Mouse (Mus musculus): ENCODE results near the gene Hoxa6.

The Hoxa6 gene

DNA sequence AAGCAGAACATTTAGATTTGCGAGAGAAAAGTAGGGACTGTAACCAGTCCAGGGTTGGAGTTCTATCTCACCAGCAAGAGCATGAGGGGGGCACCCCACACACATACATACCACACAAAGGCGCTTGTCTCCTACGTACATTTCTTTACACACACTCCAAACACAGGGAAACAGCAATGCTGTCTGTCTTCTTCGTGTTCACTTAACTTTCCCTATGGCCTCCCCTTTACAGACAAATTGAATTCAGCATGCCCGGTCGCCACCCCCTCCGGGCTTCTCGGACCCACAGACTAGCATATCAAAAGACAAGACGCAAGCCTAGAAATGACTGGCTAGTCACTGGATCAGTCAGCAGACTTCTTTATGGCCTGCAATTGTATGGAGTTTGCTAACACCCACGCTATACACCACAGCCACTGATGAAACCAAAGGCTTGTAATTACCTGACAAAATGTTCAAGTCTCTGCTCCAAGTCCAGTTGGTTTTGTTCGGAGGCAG, 28.3 kb downstream of the Hoxa6 start:
- CTCF ChIA-PET = no interaction called here

DNA sequence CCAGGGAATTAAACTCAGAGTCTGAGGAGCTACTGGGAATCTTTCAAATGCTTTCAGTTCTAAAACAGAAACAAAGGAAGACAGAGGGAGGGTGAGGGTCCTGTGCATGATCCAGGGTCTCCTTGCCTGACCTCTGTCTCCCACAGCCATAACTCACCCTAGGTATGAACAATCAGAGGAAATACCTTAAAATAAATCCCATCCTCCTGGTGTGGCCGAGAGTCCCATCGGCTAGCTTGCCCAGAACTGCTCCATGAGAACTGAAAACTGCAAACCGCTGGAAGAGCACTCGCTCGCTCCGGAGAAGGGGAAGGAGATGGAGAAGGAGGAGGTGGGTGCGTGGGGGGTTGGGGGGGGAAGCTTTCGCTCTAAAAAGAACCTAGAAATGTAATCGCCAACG, 28.8 kb downstream of the Hoxa6 start:
- CTCF ChIA-PET = no interaction called here

DNA sequence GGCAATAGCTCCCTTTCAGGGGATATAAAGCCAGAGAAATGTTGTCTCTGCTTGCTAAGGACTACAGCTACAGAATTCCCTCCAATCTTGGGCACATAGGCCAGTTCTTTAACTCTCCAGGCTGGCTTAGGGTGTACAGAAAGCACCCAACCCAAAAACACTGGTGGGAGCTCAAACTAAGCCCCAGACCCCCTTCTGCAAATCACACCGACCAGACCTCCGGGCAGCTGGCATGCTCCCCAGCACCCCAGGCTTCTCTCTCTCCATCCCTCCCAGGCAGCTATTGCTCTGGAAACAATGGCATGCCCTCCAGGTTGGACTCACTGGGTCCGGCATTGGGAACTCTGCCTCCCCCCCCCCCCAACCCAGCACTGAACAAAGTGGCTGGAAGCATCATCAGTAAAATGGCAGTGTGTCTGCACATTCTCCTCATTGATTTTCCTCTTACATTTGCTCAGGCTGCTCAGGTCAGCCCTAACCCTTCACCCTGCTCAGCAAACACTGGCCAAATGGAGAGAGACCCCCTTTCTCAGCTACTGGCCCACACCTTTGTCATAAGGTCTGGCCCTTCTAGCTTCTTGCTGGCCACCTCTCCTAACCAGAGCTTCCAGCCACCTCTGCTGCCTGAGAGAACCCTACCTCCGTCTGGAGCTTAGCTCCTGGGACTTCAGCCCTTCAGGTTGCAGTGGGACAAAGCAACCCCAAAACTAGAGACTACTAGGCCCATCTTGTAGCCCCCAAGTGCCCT, 29.4 kb downstream of the Hoxa6 start:
- CTCF ChIA-PET = no interaction called here

DNA sequence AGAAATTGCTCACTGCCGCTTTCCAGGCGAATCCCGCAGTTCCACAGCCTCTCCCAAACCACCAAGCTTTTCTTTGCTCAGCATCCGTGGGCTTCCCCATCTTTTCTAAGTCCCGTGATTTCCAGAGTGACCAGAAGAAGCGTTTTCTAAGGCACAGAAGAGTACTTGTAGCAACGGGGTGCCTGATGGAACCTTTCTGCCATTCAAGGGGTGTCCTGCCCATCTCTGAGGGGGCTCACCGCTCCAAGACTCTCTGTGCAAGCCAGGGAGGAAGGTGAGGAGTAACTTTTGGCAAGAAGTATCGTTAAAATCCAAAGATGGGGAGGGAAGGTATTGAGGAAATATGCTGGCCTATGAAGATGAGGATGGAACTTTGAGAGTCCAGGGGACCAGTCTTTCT, 30.7 kb downstream of the Hoxa6 start:
- CTCF ChIA-PET = no interaction called here

DNA sequence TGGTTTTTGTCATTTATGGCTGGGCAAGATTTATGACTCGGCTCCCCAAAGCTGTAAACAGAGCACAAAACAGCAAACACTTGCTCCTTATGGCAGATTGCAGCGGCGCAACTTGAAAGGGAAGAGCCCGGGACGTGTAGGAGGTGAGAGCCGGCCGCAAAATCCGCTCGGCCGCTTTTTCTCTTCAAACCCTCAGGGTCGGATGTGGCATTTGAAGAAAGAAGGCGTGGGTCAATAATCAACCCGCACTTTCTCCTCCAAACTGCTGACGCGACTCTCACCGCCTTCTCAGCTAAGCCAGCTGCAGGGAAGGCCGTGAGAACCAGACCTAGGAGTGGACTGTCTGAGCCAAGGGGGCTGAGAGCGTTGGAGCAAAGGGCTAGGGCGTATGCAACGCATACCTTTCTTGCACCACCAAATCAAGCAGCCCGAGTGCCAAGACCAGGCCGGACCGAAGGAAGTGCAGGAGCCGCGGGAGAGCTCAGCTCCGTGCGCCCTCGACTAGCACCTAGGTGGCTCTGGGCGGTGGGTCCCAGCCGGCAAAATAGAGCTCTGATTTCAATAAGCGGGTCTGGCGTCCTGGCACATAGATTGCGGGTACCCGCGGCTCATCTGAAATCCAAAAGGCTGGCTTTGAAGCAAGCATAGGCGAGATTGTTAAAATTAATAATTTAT, 31.3 kb downstream of the Hoxa6 start, which contains the start of gene 5730596B20Rik:
TSS of gene 5730596B20Rik (plus strand) at position 438 of the 675 bp plus-strand sequence.
- CTCF ChIA-PET = no interaction called here

DNA sequence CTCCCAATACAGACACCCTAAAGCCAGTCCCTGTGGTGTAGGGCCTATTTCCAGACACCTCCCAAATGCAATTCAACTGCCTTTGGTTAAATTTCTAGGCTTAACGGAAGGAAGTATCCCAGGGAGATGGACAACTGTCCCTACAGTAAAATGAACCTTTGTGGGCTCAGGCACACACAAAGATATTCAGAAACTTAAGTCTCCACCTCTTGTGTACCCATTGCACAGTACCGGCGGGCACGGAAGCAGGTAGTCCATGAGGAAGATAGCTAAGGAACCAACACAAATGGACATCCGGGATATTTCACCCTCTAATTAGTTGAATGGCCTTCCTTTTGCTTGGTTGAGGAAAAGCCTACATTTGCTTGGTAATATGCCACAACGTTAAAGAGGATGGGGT, 32.1 kb downstream of the Hoxa6 start:
- CTCF ChIA-PET = interaction anchor here (0.6 kb wide), 1 partner anchor 33 kb away, joined by 12 read pairs; no protein-coding TSS in a partner anchor

DNA sequence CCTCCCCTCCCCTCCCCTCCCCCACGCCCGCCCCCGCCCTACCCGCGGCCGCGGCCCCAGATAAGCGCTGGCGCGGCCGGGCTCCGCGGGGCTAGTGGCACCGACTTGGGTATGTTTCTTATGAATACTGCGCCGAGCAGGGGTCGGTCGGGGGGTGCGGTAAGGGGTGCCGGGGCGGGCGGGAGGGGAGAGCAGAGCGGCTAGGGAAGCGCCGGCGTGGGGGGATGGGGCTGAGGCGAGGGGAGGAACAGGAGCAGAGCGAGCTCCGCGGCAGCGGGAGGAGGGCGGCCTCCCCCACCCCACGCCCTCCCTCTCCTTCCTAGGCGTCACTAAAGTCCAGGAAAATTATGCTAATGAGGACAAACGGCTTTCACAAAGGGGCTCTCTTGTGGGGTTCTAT, 32.7 kb downstream of the Hoxa6 start:
- CTCF ChIA-PET = interaction anchor here (0.6 kb wide), 1 partner anchor 33 kb away, joined by 12 read pairs; no protein-coding TSS in a partner anchor

DNA sequence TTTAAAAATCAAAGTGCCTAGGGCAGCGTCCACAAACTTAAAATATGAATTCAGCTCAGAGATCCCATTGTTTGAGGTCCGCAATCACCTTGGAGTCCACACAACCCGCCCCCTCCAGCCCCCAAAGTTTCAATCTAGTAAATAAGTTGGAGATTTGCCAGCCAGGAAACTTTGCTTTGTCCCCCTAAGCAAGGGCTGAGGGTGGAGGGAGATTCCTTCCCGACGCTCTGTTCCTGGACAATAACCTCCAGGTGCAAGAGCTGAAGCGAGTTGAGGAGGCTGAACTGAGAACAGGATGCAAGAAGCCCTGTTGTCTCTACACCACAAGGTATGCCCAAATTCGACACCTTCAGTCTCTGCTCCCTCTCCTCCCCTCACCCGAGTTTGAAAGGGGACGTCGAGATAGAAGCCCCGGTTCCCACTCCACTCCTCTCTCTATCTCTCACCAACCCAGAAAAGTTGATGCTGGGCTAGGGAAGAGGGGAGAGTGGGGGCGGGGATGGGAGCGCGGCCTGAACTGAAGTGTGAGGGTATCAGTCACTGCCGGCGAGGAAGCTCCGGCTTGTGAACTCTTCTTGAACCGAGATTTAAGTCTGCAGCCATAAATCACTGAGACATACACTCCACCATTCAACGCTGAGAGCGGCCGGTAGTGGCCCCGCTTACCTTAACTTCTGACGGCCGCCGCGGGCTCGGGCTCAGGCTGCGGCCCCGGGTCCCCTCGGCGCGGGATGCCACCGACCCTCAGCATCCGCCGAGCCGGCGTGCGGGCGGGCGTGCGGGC, 33.4 kb downstream of the Hoxa6 start:
- CTCF ChIA-PET = no interaction called here

DNA sequence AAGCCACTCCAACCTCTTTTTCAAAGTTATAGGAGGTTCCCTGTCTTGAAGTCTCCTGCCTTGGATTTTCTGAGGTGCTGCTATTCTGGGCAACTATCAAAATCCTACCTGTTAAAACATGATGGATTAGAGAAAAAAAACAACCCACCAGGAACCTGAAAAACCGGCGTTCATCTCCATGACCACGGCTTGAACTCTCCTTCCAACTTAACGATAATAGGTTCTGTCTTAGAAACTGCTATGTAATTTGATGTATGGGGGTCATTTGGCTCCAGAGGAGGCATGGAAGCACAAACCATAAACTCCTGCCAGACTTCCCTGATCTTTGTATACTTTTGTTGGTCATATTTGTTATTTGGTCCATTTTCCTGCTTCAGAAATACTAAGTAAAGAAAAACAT, 34.9 kb downstream of the Hoxa6 start:
- CTCF ChIA-PET = no interaction called here

DNA sequence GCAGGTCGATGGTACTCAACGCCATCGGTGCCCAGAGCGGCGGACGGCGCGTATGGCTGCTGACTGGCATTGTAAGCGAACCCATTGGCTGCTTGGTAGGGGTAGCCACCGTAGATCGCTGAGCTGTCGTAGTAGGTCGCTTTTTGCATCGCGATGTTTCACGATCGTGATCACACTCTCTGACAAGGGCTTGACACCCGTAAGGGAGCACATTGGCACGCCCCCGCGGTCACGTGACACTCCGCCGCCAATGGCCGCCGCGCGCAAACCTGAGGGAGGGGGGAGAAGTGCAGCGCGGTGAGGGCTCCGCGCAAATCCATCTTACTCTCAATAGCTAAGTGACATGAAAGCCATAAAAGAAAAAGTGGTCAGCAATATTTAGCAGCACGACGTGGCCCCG, 36.0 kb downstream of the Hoxa6 start:
- CTCF ChIA-PET = no interaction called here

DNA sequence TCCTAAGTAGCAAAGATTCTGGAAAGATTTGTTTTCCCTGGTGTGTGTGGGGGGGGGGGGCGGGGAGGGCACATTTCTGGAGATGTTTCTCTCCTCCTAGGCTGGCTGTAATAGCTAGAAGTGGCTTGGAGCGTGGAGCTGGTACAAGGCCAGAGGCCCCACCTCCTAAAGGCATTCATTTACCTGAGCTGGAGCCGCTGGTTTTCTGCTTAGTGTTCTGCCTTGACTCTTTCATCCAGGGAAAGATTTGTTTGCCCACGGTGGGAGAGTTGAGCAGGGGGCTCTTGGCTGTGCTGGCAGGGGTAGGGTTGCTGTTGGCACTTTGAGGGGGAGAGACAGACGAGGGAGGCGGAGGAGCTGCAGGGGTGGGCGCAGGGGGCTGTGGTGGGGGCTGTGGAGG, 36.6 kb downstream of the Hoxa6 start:
- CTCF ChIA-PET = no interaction called here

DNA sequence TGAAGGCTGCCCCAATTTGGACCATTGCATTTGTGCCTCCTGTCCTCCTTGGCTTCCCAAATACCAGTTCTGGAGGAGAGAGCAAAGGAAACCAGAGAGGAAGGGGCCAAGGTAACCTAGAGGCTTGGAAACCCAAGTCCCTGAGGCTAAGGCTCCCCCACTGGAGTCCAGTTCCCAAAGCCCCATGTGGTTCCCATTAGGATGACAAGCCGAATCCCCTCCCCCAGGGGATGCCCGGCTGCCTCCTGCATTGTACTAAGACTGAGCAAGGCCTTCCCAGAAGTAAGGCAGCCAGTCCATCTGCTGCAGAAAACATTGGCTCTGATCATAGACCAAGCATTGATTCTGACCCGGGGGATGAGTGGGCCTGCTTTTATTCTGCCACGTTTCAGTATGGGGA, 37.2 kb downstream of the Hoxa6 start:
- CTCF ChIA-PET = no interaction called here

DNA sequence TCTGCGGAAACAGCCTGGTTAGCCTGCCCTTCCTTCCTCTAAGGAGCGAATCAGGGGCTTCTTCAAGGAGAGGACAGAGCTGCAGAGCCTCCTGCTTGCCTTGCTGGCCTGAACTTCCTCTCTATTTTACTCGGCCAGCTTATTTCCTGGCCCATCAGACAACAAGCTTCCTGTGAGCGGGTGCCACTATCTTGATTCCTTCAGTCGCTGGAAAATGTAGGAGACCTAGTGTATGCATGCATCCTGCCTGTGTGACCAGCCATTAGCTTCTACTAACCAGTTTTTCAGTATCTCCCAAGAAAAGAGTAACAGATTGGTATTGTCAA, 37.7 kb downstream of the Hoxa6 start:
- CTCF ChIA-PET = no interaction called here

DNA sequence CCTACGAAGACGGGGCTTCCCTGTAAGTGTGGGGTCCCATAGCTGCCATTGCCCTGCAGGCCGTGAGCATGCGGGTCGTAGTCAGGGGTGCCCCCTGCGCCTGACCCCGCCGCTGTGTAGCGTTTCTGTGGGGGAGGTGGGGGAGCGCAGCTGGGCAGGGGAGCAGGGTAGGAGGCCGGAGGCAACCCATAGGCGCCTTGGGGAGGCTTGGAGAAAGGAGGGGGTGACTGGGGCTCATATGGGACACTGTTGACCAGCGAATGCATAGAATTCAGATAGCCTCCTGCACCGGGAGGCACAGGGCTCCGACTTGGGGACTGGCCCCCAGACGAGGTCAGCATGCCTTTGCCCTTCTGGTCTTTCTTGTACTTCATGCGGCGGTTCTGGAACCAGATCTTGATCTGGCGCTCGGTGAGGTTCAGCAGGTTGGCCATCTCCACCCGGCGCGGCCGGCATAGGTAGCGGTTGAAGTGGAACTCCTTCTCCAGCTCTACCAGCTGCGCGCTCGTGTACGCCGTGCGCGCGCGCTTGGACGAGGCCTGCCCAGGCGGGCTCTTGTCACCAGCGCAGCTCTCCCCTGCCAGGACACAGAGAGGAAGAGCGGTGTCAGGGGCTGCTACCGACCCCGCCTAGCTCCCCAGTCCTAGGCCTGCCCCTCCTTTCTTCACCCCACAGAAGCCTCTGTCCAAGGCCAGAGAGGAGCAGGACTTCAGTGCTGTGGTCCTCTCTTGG, 38.2 kb downstream of the Hoxa6 start:
- CTCF ChIA-PET = no interaction called here

DNA sequence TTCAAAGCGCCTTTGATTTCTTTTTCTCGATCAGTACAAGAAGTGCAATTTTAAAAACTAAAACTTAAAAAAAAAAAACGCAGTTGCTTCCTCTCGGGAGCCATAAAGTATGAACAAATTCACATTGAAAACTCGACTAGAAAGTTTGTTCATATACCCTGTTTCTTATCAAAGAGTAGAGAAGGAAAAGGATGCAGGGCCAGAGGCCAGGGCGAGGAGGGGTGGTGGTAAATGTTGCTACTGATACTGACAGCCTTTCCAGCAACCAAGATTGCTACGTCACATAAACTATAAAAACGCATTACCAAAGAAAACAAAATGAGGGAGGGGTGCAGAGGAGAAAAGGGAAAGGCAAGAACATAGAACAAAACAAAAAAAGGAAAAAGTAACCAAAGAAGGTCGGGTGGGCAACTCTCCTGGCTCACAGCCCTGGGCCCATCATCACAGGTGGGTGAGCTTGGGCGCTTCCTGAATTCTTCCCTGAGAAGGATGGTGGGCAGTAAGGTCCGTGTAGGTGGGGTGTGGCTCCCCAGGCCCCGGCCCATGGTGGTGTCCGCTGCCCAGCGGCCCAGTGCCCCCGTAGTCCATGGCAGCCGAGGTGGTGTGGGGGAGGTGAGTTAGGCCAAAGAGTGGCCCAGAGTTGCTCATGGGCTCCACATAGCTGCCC, 38.9 kb downstream of the Hoxa6 start:
- CTCF ChIA-PET = no interaction called here

DNA sequence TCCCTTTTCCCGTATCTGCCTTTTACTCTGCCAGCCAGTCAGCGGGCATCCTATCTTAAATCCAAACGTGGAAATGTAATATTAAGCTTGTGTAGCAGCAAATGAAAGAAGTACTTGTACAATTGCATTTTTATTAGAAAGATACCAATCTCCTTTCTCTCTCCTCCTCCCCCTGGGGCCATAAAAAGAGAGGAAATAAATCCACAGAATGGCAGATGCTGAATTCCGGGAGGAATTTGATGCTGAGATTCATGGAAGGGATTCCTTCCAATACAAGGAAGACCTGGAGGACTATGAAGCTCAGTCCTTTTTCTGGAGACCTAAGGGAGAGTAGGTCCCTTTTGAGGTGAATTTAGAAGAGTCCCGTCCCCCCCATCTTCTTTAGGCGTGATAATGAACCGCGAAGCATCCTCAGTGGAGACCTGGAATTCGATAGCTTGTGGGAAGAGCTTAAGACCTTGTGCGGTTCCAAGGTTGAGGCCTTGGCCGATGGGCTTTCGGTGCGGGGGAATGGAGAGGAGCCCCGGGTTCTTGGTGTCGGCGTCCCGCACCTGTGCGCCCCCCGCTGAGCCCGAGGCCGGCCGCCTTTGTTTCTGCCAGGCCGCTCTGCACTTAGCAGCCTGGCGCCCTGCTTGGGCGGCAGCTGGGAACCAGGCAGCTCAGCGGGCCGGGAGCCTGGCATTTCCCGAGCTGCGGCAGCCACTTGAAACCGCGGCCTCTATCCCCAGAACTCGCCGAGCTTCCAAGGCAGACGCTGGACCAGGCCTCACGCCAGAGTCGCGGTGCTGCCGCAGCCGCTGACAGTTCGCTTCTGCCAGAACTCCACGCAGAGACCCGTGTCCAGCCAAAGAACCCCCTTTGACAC, 40.1 kb downstream of the Hoxa6 start:
- CTCF ChIA-PET = interaction anchor here (0.6 kb wide), 1 partner anchor 297 kb away, joined by 13 read pairs; no protein-coding TSS in a partner anchor

DNA sequence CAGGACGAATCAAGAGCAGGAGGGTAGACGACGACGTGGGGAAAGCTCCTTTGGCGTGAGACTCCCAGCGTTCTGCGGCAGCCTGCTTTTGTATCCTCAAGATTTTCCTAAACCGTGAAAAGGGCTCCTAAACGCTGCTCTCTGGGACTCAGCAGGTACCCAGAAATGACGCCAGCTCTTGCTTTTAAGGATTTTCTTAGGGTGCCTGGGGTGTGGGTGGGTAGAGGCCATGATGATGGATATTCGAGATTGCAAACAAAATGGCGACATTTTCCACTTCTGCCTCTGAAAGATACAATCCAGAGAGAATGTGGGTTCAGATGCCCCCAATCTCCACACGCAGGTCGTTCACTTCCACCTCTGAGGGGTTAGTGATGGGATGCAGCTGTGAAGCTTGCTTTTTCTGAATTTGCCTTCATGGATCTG, 40.8 kb downstream of the Hoxa6 start:
- CTCF ChIA-PET = interaction anchor here (0.6 kb wide), 1 partner anchor 296 kb away, joined by 13 read pairs; no protein-coding TSS in a partner anchor

DNA sequence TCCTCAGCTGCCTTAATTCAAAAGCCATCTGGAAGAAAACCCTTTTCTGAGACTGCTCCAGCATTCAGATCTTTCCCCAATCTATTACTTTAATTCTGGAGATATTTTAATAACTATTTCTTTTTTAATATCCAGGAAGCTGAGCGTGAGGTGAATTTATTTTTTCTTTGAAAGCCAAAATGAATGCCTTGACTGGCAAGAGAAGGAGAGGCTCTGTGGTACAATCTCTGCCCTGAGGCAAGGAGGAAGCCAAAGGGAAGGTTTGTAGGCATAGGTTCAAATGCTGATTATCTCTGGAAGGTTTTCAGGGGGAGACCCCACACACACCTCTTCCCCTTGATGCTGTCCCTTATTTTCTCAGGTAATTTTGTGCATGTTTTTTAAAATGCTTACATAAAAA, 41.3 kb downstream of the Hoxa6 start:
- CTCF ChIA-PET = no interaction called here

DNA sequence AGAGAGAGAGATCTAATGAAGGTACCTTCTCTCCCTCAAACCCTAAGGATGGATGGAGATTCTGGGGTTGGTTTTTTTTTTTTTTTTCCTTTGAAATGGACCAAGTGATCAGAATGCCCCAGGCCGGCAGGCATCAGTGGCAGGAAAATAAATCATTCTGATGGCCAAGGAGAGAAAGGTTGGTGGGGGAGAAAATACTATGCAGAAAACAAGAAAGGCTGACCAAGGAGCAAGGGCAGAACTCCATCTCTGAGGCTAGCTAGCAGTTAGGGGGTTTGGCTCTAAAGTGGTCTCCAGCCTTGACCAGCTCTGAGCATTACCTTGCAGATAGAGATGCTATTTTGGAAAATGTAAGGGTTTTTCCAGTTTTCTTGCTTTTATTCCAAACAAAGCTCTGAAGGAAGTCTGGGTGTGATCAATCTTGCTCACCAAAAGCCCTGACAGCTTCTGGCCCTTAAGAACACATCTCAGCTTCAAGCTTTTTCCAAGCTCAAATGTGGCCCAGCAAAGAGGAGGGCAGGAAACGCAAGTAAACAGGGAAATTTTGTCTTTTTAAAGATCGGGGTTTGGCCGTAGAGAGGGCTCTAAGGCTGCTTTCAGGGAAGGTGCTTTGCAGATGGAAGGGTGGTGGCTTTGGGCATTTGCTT, 42.0 kb downstream of the Hoxa6 start:
- CTCF ChIA-PET = no interaction called here
